Mouse (Mus musculus): Measurements from ENCODE around the gene C1qtnf9.

GRCm38 (mm10) chr14:60790103-60790502 lies 22.2 kb downstream of the C1qtnf9 start:
- TF ChIP-seq CTCF (IDR thresholded peaks at IDR 0.05; ENCODE audit: low read depth, low read length) (peak; percentile 50), POLR2A (IDR thresholded peaks at IDR 0.05; ENCODE audit: borderline replicate concordance, low read depth, low read length) (no peak)

Data from bone marrow macrophage, adult 2 months (primary cell).